Mouse (Mus musculus) heart, postnatal 25 days (tissue): ENCODE data around the gene Gm42420. TPM values are rescaled to one million over a fixed set of nuclear protein-coding genes. Genes with fewer than 3 reads are reported as not detected.

Experiments used
- DNase-seq: peaks from one replicate; pipeline ENCODE4 v3.0.0; 2022; ENCODE audit warnings: low spot score
- intact Hi-C: fragments of 180-260 bp; cut with DNase I; formaldehyde crosslinking; loops from one replicate; pipeline ENCODE4 v1.15.1; 2025
- total RNA-seq, 2 experiments: library from RNA; stranded (reverse); gene quantifications; 2 replicates each; pipeline ENCODE4 v1.2.3; 2021

The Gm42420 gene
- not detected for total RNA-seq

- intact Hi-C loops, result no loop called here
These were observed at the start of gene Gm42420 for GRCm38 (mm10) chr6:39585517-39585916. Gene Gm42420 (plus strand): TSS chr6:39585753.

GRCm38 (mm10) chr6:39536621-39537020, 48.9 kb upstream of the Gm42420 start:
- no peak for DNase-seq
- intact Hi-C loops, result no loop called here

More at GRCm38 (mm10) chr6:39585517-39585916, at the start of gene Gm42420:
- DNase-seq, result no peak

GRCm38 (mm10) chr6:39537276-39537675, 48.3 kb upstream of the Gm42420 start:
- intact Hi-C loops, result no loop called here
- DNase-seq, result no peak

GRCm38 (mm10) chr6:39538227-39538626, 47.3 kb upstream of the Gm42420 start:
- intact Hi-C loops, result no loop called here

GRCm38 (mm10) chr6:39539679-39540155, 45.8 kb upstream of the Gm42420 start:
- DNase-seq, result peak; percentile 64
- intact Hi-C loops, result no loop called here

More at GRCm38 (mm10) chr6:39538227-39538626, 47.3 kb upstream of the Gm42420 start:
- no peak for DNase-seq

- intact Hi-C loops, result no loop called here
- DNase-seq, result no peak
These were observed 45.0 kb upstream of the Gm42420 start for GRCm38 (mm10) chr6:39540563-39540962.

GRCm38 (mm10) chr6:39542631-39543597, 42.6 kb upstream of the Gm42420 start:
- intact Hi-C loops, result loop anchor here (2.0 kb wide), 1 partner anchor 14 kb away; the partner anchor contains the start of gene Dennd2a
- peak; percentile 83 for DNase-seq

- intact Hi-C loops, result loop anchor here (2.0 kb wide), 1 partner anchor 13 kb away; the partner anchor contains the start of gene Dennd2a
These were observed 41.7 kb upstream of the Gm42420 start for GRCm38 (mm10) chr6:39543769-39544420.

GRCm38 (mm10) chr6:39545474-39545873, 40.1 kb upstream of the Gm42420 start:
- no peak for DNase-seq

More at GRCm38 (mm10) chr6:39543769-39544420, 41.7 kb upstream of the Gm42420 start:
- DNase-seq, result no peak

GRCm38 (mm10) chr6:39548030-39548429, 37.5 kb upstream of the Gm42420 start:
- intact Hi-C loops, result no loop called here
- DNase-seq, result no peak

More at GRCm38 (mm10) chr6:39545474-39545873, 40.1 kb upstream of the Gm42420 start:
- intact Hi-C loops, result no loop called here

- DNase-seq, result no peak
- intact Hi-C loops, result no loop called here
These were observed 33.4 kb upstream of the Gm42420 start for GRCm38 (mm10) chr6:39551981-39552636.

- intact Hi-C loops, result no loop called here
- no peak for DNase-seq
These were observed 30.5 kb upstream of the Gm42420 start for GRCm38 (mm10) chr6:39554888-39555647.

GRCm38 (mm10) chr6:39555648-39555945, 30.0 kb upstream of the Gm42420 start:
- intact Hi-C loops, result no loop called here
- no peak for DNase-seq

GRCm38 (mm10) chr6:39556900-39557659, 28.5 kb upstream of the Gm42420 start:
- intact Hi-C loops, result loop anchor here (1.0 to 2.0 kb wide), 2 partner anchors 12 to 14 kb away; no protein-coding TSS in a partner anchor
- DNase-seq, result no peak

GRCm38 (mm10) chr6:39557723-39558261, 27.8 kb upstream of the Gm42420 start, which contains the start of gene Dennd2a:
Gene Dennd2a (minus strand): TSS chr6:39557867.
- intact Hi-C loops, result loop anchor here (1.0 to 2.0 kb wide), 2 partner anchors 12 to 15 kb away; no protein-coding TSS in a partner anchor
- peak; percentile 75 for DNase-seq

- no peak for DNase-seq
- intact Hi-C loops, result no loop called here
These were observed 26.1 kb upstream of the Gm42420 start for GRCm38 (mm10) chr6:39559276-39559939.

- peak; percentile 53 for DNase-seq
- intact Hi-C loops, result loop anchor here (1.0 kb wide), 1 partner anchor 99 kb away; no protein-coding TSS in a partner anchor
These were observed 23.2 kb upstream of the Gm42420 start for GRCm38 (mm10) chr6:39562166-39563015.
